Mouse (Mus musculus): Measurements from ENCODE around the gene Pros1. TPM values are rescaled to one million over a fixed set of nuclear protein-coding genes. Genes with fewer than 3 reads are reported as not detected.

Gene Pros1
- polyA plus RNA-seq, 2 experiments = 4.7 to 11.7 TPM

DNA sequence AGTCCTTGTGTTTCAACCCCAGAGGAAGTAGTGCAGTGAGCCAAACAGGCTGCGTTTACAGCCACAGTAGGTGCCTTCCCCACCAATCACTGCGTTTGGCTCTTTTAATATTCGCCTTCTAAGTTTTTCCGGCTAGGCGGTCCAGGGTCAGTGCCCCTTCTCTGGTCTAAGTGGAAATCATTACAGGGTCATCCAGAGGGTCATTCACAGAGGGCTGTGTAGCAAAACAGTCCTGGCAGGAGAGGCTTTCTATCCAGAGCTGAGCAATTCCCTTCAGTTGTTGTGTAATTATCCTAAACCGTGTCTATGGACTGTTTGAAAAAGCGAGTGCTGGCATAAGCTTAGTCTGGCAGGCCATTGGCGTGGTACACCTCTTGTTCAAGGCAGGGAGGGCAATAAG lies 68.1 kb downstream of the Pros1 start:
- TF ChIP-seq CTCF (IDR thresholded peaks at IDR 0.05; ENCODE audit: low read depth) = no peak
- TF ChIP-seq EP300 (IDR thresholded peaks at IDR 0.05; ENCODE audit: low read depth) = no peak
- 66% methylated on average over 8 of the region's 8 CpGs for WGBS (ENCODE audit: insufficient replicate concordance)
- H3K9me3 ChIP-seq (ENCODE audit: control insufficient read depth, low read length) = no peaks in the 10 kb centered on the region
- no peaks in the 10 kb centered on the region for H3K27me3 ChIP-seq (ENCODE audit: control insufficient read depth, insufficient read depth, low read length)
- peaks cover 0 to 3% of the 10 kb centered on the region in 2 experiments; a peak in 1 of 4 replicates for H3K4me1 ChIP-seq (replicated peaks; ENCODE audit: control insufficient read depth in 2 of 2, insufficient read depth in 2 of 2, low read length in 1 of 2)
- no peak overlapping the region for H3K9ac ChIP-seq (replicated peaks)
- no peaks in the 10 kb centered on the region for H3K36me3 ChIP-seq (replicated peaks; ENCODE audit: control insufficient read depth, insufficient read depth, low read depth)
- ATAC-seq (ENCODE audit: insufficient read depth) = peak; percentile 47
- no peak for DNase-seq (ENCODE audit: low read depth in 3 of 3, low spot score in 3 of 3)
- no peak overlapping the region for H3K4me3 ChIP-seq (ENCODE audit: insufficient read depth in 1 of 2, low read depth in 2 of 2, low read length in 2 of 2)
- H3K4me2 ChIP-seq (ENCODE audit: low read depth) = no peak overlapping the region
- H3K27ac ChIP-seq = no peak overlapping the region

DNA sequence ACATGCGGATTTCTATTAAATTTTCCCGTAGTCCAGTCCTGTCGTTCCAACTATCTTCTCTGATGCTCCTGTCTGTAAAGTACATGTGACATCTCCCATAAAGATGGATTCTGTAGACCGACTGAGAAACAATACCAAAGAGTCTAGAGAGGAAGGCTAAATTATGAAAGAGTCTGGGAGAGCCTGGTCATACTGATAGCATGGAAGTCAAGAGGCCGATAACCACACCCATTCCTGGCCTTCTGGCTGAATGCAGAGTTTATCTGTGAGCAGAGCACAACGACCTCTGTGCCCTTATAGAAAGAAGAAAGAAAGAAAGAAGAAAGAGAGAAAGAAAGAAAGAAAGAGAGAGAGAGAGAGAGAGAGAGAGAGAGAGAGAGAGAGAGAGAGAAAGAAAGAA lies 77.2 kb downstream of the Pros1 start:
- H3K9me3 ChIP-seq (ENCODE audit: control insufficient read depth, low read length) = no peaks in the 10 kb centered on the region
- H3K4me3 ChIP-seq (ENCODE audit: insufficient read depth in 1 of 2, low read depth in 2 of 2, low read length in 2 of 2) = no peak overlapping the region
- no peak for ATAC-seq (ENCODE audit: insufficient read depth)
- H3K36me3 ChIP-seq (replicated peaks; ENCODE audit: control insufficient read depth, insufficient read depth, low read depth) = no peaks in the 10 kb centered on the region
- no peaks in the 10 kb centered on the region for H3K4me1 ChIP-seq (replicated peaks; ENCODE audit: control insufficient read depth in 2 of 2, insufficient read depth in 2 of 2, low read length in 1 of 2)
- H3K9ac ChIP-seq (replicated peaks) = no peak overlapping the region
- H3K4me2 ChIP-seq (ENCODE audit: low read depth) = no peak overlapping the region
- DNase-seq (ENCODE audit: low read depth in 3 of 3, low spot score in 3 of 3) = no peak
- no peak overlapping the region for H3K27ac ChIP-seq
- H3K27me3 ChIP-seq (ENCODE audit: control insufficient read depth, insufficient read depth, low read length) = no peaks in the 10 kb centered on the region
- WGBS (ENCODE audit: insufficient replicate concordance) = 54% methylated on average over 6 of the region's 6 CpGs
- TF ChIP-seq EP300 (IDR thresholded peaks at IDR 0.05; ENCODE audit: low read depth) (no peak), CTCF (IDR thresholded peaks at IDR 0.05; ENCODE audit: low read depth) (no peak)

DNA sequence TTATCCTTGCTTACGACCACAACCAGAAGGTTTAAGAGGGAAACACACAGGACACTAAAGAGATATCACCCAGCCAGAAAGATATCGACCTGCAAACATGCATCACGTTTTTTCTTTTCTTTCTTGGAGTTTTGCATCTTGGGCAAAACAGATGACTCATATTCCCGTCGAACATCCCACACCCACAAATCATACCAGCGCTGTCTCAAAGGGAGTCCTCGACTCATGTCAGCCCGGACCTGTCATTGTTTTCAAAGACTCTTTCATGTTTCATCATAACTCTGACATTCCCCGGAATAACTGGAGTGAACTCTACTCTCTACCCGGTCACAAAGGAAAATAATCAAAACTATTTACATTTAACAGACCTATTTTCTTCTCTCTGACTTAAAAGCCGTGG lies 82.2 kb downstream of the Pros1 start:
- no peaks in the 10 kb centered on the region for H3K36me3 ChIP-seq (replicated peaks; ENCODE audit: control insufficient read depth, insufficient read depth, low read depth)
- ATAC-seq (ENCODE audit: insufficient read depth) = no peak
- H3K4me2 ChIP-seq (ENCODE audit: low read depth) = no peak overlapping the region
- H3K4me3 ChIP-seq (ENCODE audit: insufficient read depth in 1 of 2, low read depth in 2 of 2, low read length in 2 of 2) = no peak overlapping the region
- no peak for DNase-seq (ENCODE audit: low read depth in 3 of 3, low spot score in 3 of 3)
- WGBS (ENCODE audit: insufficient replicate concordance) = 60% methylated on average over 11 of the region's 11 CpGs
- TF ChIP-seq EP300 (IDR thresholded peaks at IDR 0.05; ENCODE audit: low read depth) (no peak), CTCF (IDR thresholded peaks at IDR 0.05; ENCODE audit: low read depth) (no peak)
- H3K9me3 ChIP-seq (ENCODE audit: control insufficient read depth, low read length) = no peaks in the 10 kb centered on the region
- no peaks in the 10 kb centered on the region for H3K27me3 ChIP-seq (ENCODE audit: control insufficient read depth, insufficient read depth, low read length)
- no peaks in the 10 kb centered on the region for H3K4me1 ChIP-seq (replicated peaks; ENCODE audit: control insufficient read depth in 2 of 2, insufficient read depth in 2 of 2, low read length in 1 of 2)
- no peak overlapping the region for H3K27ac ChIP-seq
- no peak overlapping the region for H3K9ac ChIP-seq (replicated peaks)

DNA sequence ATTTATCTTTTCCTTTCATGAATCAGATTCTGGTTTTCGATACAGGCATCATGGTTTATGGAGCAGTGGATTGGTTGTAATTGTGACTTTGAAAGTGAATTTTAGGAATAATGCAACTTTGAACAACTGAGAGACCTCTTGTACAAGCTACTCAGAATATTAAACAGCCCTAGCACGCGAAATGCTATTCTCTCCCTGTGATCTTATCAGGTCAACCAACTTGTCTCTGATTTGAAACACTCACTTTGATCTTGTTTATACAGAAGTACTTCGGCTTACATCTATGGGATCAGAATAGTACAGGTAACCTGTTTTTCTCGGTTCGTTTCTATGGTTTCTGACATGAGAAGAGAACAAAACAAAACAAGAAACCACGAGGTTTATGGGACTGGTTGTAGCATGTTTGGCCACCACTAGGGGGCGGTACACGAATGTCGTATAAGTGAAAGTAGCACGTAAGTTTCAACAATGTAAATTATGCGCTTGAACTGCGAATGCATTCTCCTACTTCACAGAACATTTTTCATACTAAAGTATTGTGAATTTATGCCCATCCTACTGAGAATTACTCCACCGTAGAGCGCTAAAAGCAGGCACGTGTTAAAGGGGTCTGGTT lies 86.4 kb downstream of the Pros1 start:
- H3K27ac ChIP-seq = no peak overlapping the region
- H3K9ac ChIP-seq (replicated peaks) = no peak overlapping the region
- no peak overlapping the region for H3K4me3 ChIP-seq (ENCODE audit: insufficient read depth in 1 of 2, low read depth in 2 of 2, low read length in 2 of 2)
- H3K36me3 ChIP-seq (replicated peaks; ENCODE audit: control insufficient read depth, insufficient read depth, low read depth) = no peaks in the 10 kb centered on the region
- 18% methylated on average over 16 of the region's 16 CpGs for WGBS (ENCODE audit: insufficient replicate concordance)
- no peaks in the 10 kb centered on the region for H3K9me3 ChIP-seq (ENCODE audit: control insufficient read depth, low read length)
- H3K4me1 ChIP-seq (replicated peaks; ENCODE audit: control insufficient read depth in 2 of 2, insufficient read depth in 2 of 2, low read length in 1 of 2) = no peaks in the 10 kb centered on the region
- H3K4me2 ChIP-seq (ENCODE audit: low read depth) = peak overlapping the region; percentile 42
- no peaks in the 10 kb centered on the region for H3K27me3 ChIP-seq (ENCODE audit: control insufficient read depth, insufficient read depth, low read length)
- TF ChIP-seq EP300 (IDR thresholded peaks at IDR 0.05; ENCODE audit: low read depth) (no peak), CTCF (IDR thresholded peaks at IDR 0.05; ENCODE audit: low read depth) (peak; percentile 80)
- DNase-seq (ENCODE audit: low read depth in 3 of 3, low spot score in 3 of 3) = peak; percentile 29 to 46 (median 33)
- ATAC-seq (ENCODE audit: insufficient read depth) = no peak

DNA sequence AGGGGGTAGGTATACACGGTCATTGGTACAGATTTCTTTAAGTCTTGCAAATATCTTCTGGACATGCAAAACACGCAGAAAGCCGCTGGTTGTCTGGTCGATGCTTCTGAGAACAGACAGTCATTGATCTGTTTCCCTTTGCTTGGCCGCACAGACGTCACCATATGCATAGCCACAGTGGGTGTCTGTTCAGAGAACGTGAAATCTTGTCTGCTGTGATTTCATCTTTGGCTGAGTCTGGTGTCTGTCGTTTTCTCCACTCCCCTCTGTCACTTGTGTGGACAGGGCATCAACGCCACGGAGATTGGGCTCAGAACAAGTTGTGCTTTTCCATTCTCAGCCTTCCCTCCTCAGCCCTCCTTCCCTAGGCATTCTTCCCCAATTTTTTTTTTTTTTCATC lies 87.7 kb downstream of the Pros1 start:
- TF ChIP-seq CTCF (IDR thresholded peaks at IDR 0.05; ENCODE audit: low read depth) = no peak
- no peak for TF ChIP-seq EP300 (IDR thresholded peaks at IDR 0.05; ENCODE audit: low read depth)
- H3K4me2 ChIP-seq (ENCODE audit: low read depth) = no peak overlapping the region
- ATAC-seq (ENCODE audit: insufficient read depth) (no peak), DNase-seq (ENCODE audit: low read depth in 3 of 3, low spot score in 3 of 3) (no peak)
- H3K4me1 ChIP-seq (replicated peaks; ENCODE audit: control insufficient read depth in 2 of 2, insufficient read depth in 2 of 2, low read length in 1 of 2) = no peaks in the 10 kb centered on the region
- no peaks in the 10 kb centered on the region for H3K27me3 ChIP-seq (ENCODE audit: control insufficient read depth, insufficient read depth, low read length)
- WGBS (ENCODE audit: insufficient replicate concordance) = 67% methylated on average over 10 of the region's 10 CpGs
- H3K9me3 ChIP-seq (ENCODE audit: control insufficient read depth, low read length) = no peaks in the 10 kb centered on the region
- no peak overlapping the region for H3K4me3 ChIP-seq (ENCODE audit: insufficient read depth in 1 of 2, low read depth in 2 of 2, low read length in 2 of 2)
- H3K36me3 ChIP-seq (replicated peaks; ENCODE audit: control insufficient read depth, insufficient read depth, low read depth) = no peaks in the 10 kb centered on the region
- H3K27ac ChIP-seq = no peak overlapping the region
- no peak overlapping the region for H3K9ac ChIP-seq (replicated peaks)
